Mouse (Mus musculus): ENCODE measurements around the gene Ablim1. TPM values are rescaled to one million over a fixed set of nuclear protein-coding genes. Genes with fewer than 3 reads are reported as not detected.
A peak's percentile ranks its signal among the peaks of the same experiment; 100 is the strongest.

Ablim1 gene
- polyA plus RNA-seq (2014; fragmentation: Nextera tagmentation; extraction: Ambion mirVana), result 46.9 and 53.8 TPM in 2 replicates

DNA sequence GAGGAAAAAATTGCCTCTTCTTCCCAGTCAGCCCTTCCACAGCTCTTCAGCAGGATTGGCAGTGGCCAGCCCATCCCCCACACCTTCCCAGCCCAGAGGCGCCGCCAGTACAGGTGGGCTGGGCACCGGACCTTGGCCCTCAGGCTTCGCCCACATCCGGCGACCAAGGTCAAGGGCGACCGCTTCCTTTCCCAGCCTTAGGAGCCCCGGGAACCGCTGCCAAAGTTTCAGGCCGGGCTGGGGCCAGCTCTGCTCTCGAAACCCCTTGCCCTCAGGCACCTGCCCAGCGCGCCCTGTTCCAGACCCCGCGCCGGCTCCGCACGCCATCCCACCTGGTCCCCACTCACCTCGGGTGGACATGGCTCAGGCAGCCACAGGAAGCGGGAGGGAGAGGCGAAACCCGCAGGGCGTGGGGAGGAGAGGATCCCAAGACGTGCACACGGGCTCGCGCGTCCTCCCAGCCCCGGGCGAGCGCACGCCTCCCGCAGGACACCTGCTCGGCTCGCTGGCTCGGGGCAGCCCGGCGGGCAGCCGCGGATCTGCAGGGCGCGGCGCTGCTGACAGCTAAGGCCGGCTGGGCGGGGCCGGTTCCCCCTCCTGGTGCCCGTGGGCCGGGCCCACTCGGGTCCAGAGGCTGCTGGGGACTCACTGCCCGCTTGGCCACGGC is at the start of gene Ablim1:
TSS of gene Ablim1 (minus strand) at position 574 of the 667 bp plus-strand sequence.
- peaks cover 4 to 11% of the 10 kb centered on the region in 2 experiments for H3K4me1 ChIP-seq (ENCODE audit: control insufficient read depth in 2 of 2, insufficient read depth in 2 of 2, low read length in 2 of 2)
- peak within 1 kb of the TSS; percentile 64 to 78 for H3K4me3 ChIP-seq (ENCODE audit: control insufficient read depth in 1 of 2, insufficient read depth in 1 of 2, low read depth in 1 of 2, low read length in 2 of 2)
- 1% methylated on average over 52 of the region's 52 CpGs for WGBS
- no peaks in the 10 kb centered on the region for H3K36me3 ChIP-seq (ENCODE audit: control insufficient read depth, insufficient read depth, low read length)
- H3K9ac ChIP-seq (ENCODE audit: low read length), result peak within 1 kb of the TSS; percentile 91
- ATAC-seq (ENCODE audit: insufficient number of reproducible peaks, insufficient read depth, low FRiP score, low read depth), result peak; percentile 71
- H3K4me2 ChIP-seq (ENCODE audit: low read length), result peak within 1 kb of the TSS; percentile 88
- no peaks in the 10 kb centered on the region for H3K9me3 ChIP-seq (ENCODE audit: control insufficient read depth, low read length)
- peak within 1 kb of the TSS; percentile 38 to 81; a peak in 3 of 4 replicates for H3K27ac ChIP-seq (replicated peaks in 1 of 2; ENCODE audit: control insufficient read depth in 1 of 2, insufficient read depth in 1 of 2, low read depth in 2 of 2, low read length in 2 of 2)
- peaks cover 6% of the 10 kb centered on the region; the same call in 1 of the 2 replicates for H3K27me3 ChIP-seq (ENCODE audit: control insufficient read depth, insufficient read depth, low read length)

DNA sequence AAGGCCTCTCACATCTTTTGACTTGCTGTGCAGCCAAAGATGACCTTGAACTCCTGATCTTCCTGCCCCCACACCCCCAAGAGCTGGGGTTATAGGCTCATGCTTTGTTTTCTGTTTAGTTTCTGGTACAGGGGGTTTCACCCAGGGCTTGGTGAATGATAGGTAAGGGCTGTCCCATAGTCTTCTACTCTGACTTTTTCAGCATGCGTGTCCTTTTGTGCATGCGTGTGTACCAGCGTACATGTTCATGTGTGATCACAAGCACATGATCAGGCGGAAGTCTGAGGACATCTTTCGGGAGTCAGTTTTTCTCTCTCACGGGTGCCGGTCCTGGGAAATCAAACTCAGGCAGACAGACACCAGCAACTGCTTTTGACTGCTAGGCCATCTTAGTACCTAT is 48.8 kb upstream of the Ablim1 start:
- Histone ChIP-seq H3K9ac (ENCODE audit: low read length) (peak overlapping the region; percentile 100; the same call in 1 of the 2 replicates), H3K4me2 (ENCODE audit: low read length) (peak overlapping the region; percentile 74; the same call in 1 of the 2 replicates), H3K27ac (replicated peaks in 1 of 2; ENCODE audit: control insufficient read depth in 1 of 2, insufficient read depth in 1 of 2, low read depth in 2 of 2, low read length in 2 of 2) (peak overlapping the region in 1 of 2 experiments; percentile 8; a peak in 2 of 4 replicates), H3K4me3 (ENCODE audit: control insufficient read depth in 1 of 2, insufficient read depth in 1 of 2, low read depth in 1 of 2, low read length in 2 of 2) (no peak overlapping the region), H3K9me3 (ENCODE audit: control insufficient read depth, low read length) (no peaks in the 10 kb centered on the region), H3K4me1 (ENCODE audit: control insufficient read depth in 2 of 2, insufficient read depth in 2 of 2, low read length in 2 of 2) (peaks cover 40 to 75% of the 10 kb centered on the region in 2 experiments), H3K27me3 (ENCODE audit: control insufficient read depth, insufficient read depth, low read length) (no peaks in the 10 kb centered on the region), H3K36me3 (ENCODE audit: control insufficient read depth, insufficient read depth, low read length) (peaks cover 2% of the 10 kb centered on the region; the same call in 1 of the 2 replicates)
- ATAC-seq (ENCODE audit: insufficient number of reproducible peaks, insufficient read depth, low FRiP score, low read depth), result no peak
- 90% methylated on average over 7 of the region's 7 CpGs for WGBS

DNA sequence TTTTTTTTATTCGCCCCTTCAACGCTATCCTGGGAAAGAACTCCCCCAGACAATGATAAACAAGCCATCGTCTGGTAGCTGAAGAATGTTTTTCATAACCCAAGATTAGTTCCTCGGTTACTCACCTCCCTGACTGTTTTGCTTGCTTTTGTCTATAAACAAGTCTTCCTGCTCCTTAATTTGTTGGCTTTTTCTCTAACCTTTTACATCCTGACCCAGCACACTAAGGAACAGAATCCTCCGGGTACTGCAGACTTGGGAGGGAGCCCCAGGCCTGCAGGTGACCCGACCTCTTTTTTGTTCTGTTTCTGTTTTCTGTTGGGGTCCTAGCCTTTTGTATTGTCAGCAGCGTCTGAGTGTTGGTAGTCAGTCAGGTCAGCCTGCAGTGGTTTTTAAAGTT is 48.4 kb upstream of the Ablim1 start:
- peaks cover 40 to 74% of the 10 kb centered on the region in 2 experiments for H3K4me1 ChIP-seq (ENCODE audit: control insufficient read depth in 2 of 2, insufficient read depth in 2 of 2, low read length in 2 of 2)
- peak overlapping the region; percentile 74 for H3K4me2 ChIP-seq (ENCODE audit: low read length)
- H3K27me3 ChIP-seq (ENCODE audit: control insufficient read depth, insufficient read depth, low read length), result no peaks in the 10 kb centered on the region
- no peaks in the 10 kb centered on the region for H3K36me3 ChIP-seq (ENCODE audit: control insufficient read depth, insufficient read depth, low read length)
- H3K27ac ChIP-seq (replicated peaks in 1 of 2; ENCODE audit: control insufficient read depth in 1 of 2, insufficient read depth in 1 of 2, low read depth in 2 of 2, low read length in 2 of 2), result peak overlapping the region; percentile 8 to 25; a peak in 3 of 4 replicates
- 29% methylated on average over 7 of the region's 7 CpGs for WGBS
- ATAC-seq (ENCODE audit: insufficient number of reproducible peaks, insufficient read depth, low FRiP score, low read depth), result no peak
- H3K9me3 ChIP-seq (ENCODE audit: control insufficient read depth, low read length), result no peaks in the 10 kb centered on the region
- H3K4me3 ChIP-seq (ENCODE audit: control insufficient read depth in 1 of 2, insufficient read depth in 1 of 2, low read depth in 1 of 2, low read length in 2 of 2), result peak overlapping the region in 1 of 2 experiments; percentile 85; a peak in 2 of 4 replicates
- peak overlapping the region; percentile 100; the same call in 1 of the 2 replicates for H3K9ac ChIP-seq (ENCODE audit: low read length)

DNA sequence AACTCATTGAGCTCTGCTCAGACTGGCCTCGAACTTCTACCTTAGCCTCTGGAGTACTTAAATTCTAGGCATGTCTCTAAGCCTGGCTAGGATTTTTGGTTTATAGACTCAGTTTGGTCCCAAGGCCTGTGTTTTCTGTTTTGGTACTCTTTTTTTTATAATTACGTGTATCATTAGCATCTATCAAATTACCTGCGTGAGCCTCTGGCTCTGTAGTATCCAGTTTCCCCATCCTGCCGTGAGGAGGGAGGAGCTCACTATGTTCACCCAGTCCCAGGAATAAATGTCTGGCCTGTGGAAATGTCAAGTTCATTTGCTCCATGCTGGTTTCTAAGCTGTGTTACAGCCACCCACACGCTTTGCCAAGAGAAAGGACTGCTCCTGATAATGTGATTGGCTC is 47.9 kb upstream of the Ablim1 start:
- H3K4me3 ChIP-seq (ENCODE audit: control insufficient read depth in 1 of 2, insufficient read depth in 1 of 2, low read depth in 1 of 2, low read length in 2 of 2), result peak overlapping the region in 1 of 2 experiments; percentile 85; a peak in 3 of 4 replicates
- peak overlapping the region; percentile 100 for H3K9ac ChIP-seq (ENCODE audit: low read length)
- peaks cover 37 to 69% of the 10 kb centered on the region in 2 experiments for H3K4me1 ChIP-seq (ENCODE audit: control insufficient read depth in 2 of 2, insufficient read depth in 2 of 2, low read length in 2 of 2)
- no peak for ATAC-seq (ENCODE audit: insufficient number of reproducible peaks, insufficient read depth, low FRiP score, low read depth)
- WGBS, result 46% methylated on average over 5 of the region's 5 CpGs
- H3K9me3 ChIP-seq (ENCODE audit: control insufficient read depth, low read length), result no peaks in the 10 kb centered on the region
- H3K27ac ChIP-seq (replicated peaks in 1 of 2; ENCODE audit: control insufficient read depth in 1 of 2, insufficient read depth in 1 of 2, low read depth in 2 of 2, low read length in 2 of 2), result peak overlapping the region; percentile 25 to 54; a peak in 3 of 4 replicates
- peak overlapping the region; percentile 74 for H3K4me2 ChIP-seq (ENCODE audit: low read length)
- no peaks in the 10 kb centered on the region for H3K27me3 ChIP-seq (ENCODE audit: control insufficient read depth, insufficient read depth, low read length)
- no peaks in the 10 kb centered on the region for H3K36me3 ChIP-seq (ENCODE audit: control insufficient read depth, insufficient read depth, low read length)

DNA sequence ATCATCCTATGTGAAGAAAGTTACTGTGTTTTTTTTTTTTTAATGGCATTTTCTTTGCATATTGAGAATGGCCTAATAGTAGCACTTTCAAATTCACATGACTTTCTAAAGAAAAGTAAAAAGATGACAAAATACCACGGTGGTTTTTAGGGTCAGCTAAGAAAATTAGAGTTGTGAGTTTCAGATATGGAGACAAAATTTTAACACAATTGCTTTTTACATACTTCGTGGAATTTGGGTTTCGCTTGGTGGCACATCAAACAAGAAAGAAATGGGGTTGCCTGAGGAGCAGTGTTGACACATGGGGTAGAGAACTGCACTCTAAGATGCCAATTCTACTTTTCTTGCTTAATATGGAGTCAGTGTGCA is 47.2 kb upstream of the Ablim1 start:
- 15% methylated on average over 3 of the region's 3 CpGs for WGBS
- Histone ChIP-seq H3K36me3 (ENCODE audit: control insufficient read depth, insufficient read depth, low read length) (no peaks in the 10 kb centered on the region), H3K4me1 (ENCODE audit: control insufficient read depth in 2 of 2, insufficient read depth in 2 of 2, low read length in 2 of 2) (peaks cover 32 to 63% of the 10 kb centered on the region in 2 experiments), H3K27me3 (ENCODE audit: control insufficient read depth, insufficient read depth, low read length) (no peaks in the 10 kb centered on the region), H3K9ac (ENCODE audit: low read length) (peak overlapping the region; percentile 100), H3K4me2 (ENCODE audit: low read length) (peak overlapping the region; percentile 74), H3K27ac (replicated peaks in 1 of 2; ENCODE audit: control insufficient read depth in 1 of 2, insufficient read depth in 1 of 2, low read depth in 2 of 2, low read length in 2 of 2) (peak overlapping the region; percentile 90 to 97), H3K4me3 (ENCODE audit: control insufficient read depth in 1 of 2, insufficient read depth in 1 of 2, low read depth in 1 of 2, low read length in 2 of 2) (peak overlapping the region; percentile 80 to 85), H3K9me3 (ENCODE audit: control insufficient read depth, low read length) (no peaks in the 10 kb centered on the region)
- no peak for ATAC-seq (ENCODE audit: insufficient number of reproducible peaks, insufficient read depth, low FRiP score, low read depth)

DNA sequence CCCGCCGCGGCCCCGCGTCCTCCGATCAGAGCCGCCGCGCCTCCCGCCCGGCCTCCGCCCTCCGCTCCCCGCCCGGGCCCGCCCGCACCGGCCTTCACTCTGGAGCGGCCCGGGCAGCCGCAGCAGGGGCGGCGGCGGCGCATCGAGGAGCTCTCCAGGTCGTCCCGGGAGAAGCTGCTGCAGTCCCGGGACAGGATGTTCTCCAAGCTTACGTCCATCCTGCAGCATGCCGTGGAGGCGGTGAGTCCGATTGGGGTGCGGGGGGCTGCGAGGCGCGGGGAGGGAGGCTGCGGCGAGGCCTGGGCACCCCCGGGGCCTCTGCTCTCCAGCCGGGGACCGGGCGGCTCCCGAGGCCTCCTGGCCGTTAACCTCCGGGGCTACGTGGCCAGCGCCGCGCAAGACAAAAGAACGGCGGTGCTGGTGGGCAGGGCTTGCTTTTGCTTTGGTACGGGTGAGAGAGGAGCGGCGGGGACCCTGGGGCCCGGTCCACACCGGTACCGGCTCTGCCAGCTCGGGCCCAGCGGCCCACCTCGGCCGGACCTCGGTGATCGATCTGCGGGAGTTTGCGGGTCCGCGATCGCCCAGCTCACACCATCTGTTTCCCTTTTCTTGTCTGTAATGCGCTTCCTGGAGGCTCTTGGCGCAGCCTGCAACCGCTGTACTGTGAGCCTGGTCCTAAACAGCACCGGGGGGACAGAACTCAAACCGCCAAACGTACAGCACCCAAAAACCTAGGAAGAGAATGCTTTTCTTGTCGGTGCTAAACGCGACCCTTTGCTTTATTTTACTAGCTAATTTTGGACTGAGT is 46.6 kb upstream of the Ablim1 start:
- peak overlapping the region; percentile 74 for H3K4me2 ChIP-seq (ENCODE audit: low read length)
- no peaks in the 10 kb centered on the region for H3K9me3 ChIP-seq (ENCODE audit: control insufficient read depth, low read length)
- H3K27ac ChIP-seq (replicated peaks in 1 of 2; ENCODE audit: control insufficient read depth in 1 of 2, insufficient read depth in 1 of 2, low read depth in 2 of 2, low read length in 2 of 2), result peak overlapping the region; percentile 90 to 97
- no peaks in the 10 kb centered on the region for H3K36me3 ChIP-seq (ENCODE audit: control insufficient read depth, insufficient read depth, low read length)
- H3K27me3 ChIP-seq (ENCODE audit: control insufficient read depth, insufficient read depth, low read length), result no peaks in the 10 kb centered on the region
- H3K9ac ChIP-seq (ENCODE audit: low read length), result peak overlapping the region; percentile 100
- H3K4me1 ChIP-seq (ENCODE audit: control insufficient read depth in 2 of 2, insufficient read depth in 2 of 2, low read length in 2 of 2), result peaks cover 29 to 58% of the 10 kb centered on the region in 2 experiments
- peak; percentile 36 for ATAC-seq (ENCODE audit: insufficient number of reproducible peaks, insufficient read depth, low FRiP score, low read depth)
- under 1% methylated on average over 57 of the region's 78 CpGs for WGBS
- peak overlapping the region; percentile 80 to 85 for H3K4me3 ChIP-seq (ENCODE audit: control insufficient read depth in 1 of 2, insufficient read depth in 1 of 2, low read depth in 1 of 2, low read length in 2 of 2)

DNA sequence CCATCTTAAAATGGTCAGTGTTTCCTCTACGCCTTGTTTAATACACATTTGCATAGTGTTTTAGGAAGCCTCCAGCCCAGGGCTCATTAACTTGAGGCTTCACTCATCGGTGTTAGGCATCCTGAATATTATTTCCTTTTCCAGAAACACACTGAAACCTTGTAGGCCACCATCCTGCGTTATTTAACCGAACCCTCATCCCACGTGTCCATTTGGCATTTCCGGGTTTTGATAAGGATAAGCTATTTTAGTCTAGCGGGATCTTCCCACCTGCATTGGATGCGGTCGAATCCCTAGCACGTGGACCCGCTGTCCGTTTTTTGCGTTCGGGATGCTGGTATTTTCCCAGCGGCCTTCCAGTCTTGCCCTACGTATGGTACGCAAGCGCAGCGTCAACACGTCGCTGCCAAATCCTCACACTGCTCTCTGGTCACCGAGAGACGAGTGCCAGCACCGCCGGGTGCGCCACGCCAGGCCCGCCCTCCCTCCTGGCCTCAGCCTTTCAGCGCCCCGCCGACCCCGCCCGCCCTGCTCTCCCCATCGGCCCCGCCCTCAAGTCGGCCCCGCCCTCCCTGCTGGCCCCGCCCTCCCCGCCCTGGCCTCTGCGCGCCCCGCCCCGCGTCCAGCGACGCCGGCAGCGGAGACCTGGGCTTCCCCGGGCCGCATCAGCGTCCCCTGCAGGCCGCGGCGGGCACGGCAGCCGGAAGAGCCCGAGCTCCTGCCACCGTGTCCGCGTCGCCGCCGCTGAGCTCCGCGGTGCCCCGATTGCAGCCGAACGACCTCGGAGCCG is 45.8 kb upstream of the Ablim1 start, which contains the start of gene Fam160b1:
TSS of gene Fam160b1 (plus strand) at position 340 of the 790 bp plus-strand sequence.
- peak; percentile 88 for ATAC-seq (ENCODE audit: insufficient number of reproducible peaks, insufficient read depth, low FRiP score, low read depth)
- no peaks in the 10 kb centered on the region for H3K36me3 ChIP-seq (ENCODE audit: control insufficient read depth, insufficient read depth, low read length)
- peak within 1 kb of the TSS; percentile 100 for H3K9ac ChIP-seq (ENCODE audit: low read length)
- peak within 1 kb of the TSS; percentile 90 to 97 for H3K27ac ChIP-seq (replicated peaks in 1 of 2; ENCODE audit: control insufficient read depth in 1 of 2, insufficient read depth in 1 of 2, low read depth in 2 of 2, low read length in 2 of 2)
- H3K4me2 ChIP-seq (ENCODE audit: low read length), result peak within 1 kb of the TSS; percentile 80
- WGBS, result under 1% methylated on average over 51 of the region's 70 CpGs
- peak within 1 kb of the TSS; percentile 80 to 85 for H3K4me3 ChIP-seq (ENCODE audit: control insufficient read depth in 1 of 2, insufficient read depth in 1 of 2, low read depth in 1 of 2, low read length in 2 of 2)
- H3K4me1 ChIP-seq (ENCODE audit: control insufficient read depth in 2 of 2, insufficient read depth in 2 of 2, low read length in 2 of 2), result peaks cover 27 to 58% of the 10 kb centered on the region in 2 experiments
- no peaks in the 10 kb centered on the region for H3K27me3 ChIP-seq (ENCODE audit: control insufficient read depth, insufficient read depth, low read length)
- no peaks in the 10 kb centered on the region for H3K9me3 ChIP-seq (ENCODE audit: control insufficient read depth, low read length)
